Mouse (Mus musculus) neural tube, embryonic 11.5 days (tissue): ENCODE results near the gene Tmem80. TPM values are rescaled to one million over a fixed set of nuclear protein-coding genes. Genes with fewer than 3 reads are reported as not detected.

Source experiments
- ATAC-seq: fragments of 200-750 bp; cut with Nextera tagmentation; 2 replicates; pipeline ENCODE4 v1.8.0; 2017; ENCODE audit warnings: moderate number of reproducible peaks, mild to moderate bottlenecking, moderate TSS enrichment, moderate library complexity; ENCODE audit not compliant: insufficient read depth, low FRiP score, low TSS enrichment
- DNase-seq: peaks from one replicate; pipeline ENCODE4 v3.0.0-alpha.2; 2015; ENCODE audit warnings: low spot score
- H3K27ac ChIP-seq: fragments of 300-500 bp; sonication (generic); 2 replicates; pipeline ENCODE4 v1.5.1; 2014; ENCODE audit warnings: low read depth, mild to moderate bottlenecking, low read length
- H3K27me3 ChIP-seq: fragments of 300-500 bp; sonication (generic); 2 replicates; pipeline ENCODE4 v1.6.1; 2014; ENCODE audit warnings: mild to moderate bottlenecking, low read length, mixed read lengths; ENCODE audit not compliant: control insufficient read depth, insufficient read depth
- H3K36me3 ChIP-seq: fragments of 300-500 bp; sonication (generic); 2 replicates; pipeline ENCODE4 v1.6.1; 2014; ENCODE audit warnings: mild to moderate bottlenecking, low read length, moderate library complexity, mixed read lengths; ENCODE audit not compliant: control insufficient read depth, insufficient read depth
- H3K4me1 ChIP-seq: fragments of 300-500 bp; sonication (generic); 2 replicates; pipeline ENCODE4 v1.6.1; 2014; ENCODE audit warnings: low read length, mixed read lengths; ENCODE audit not compliant: control insufficient read depth, insufficient read depth
- H3K4me2 ChIP-seq: fragments of 300-500 bp; sonication (generic); 2 replicates; pipeline ENCODE4 v1.6.1; 2014; ENCODE audit warnings: low read depth, mild to moderate bottlenecking, moderate library complexity
- H3K4me3 ChIP-seq: fragments of 300-500 bp; sonication (generic); 2 replicates; pipeline ENCODE4 v1.5.1; 2014; ENCODE audit warnings: low read depth, low read length
- H3K9ac ChIP-seq: fragments of 300-500 bp; sonication (generic); 2 replicates; pipeline ENCODE4 v1.6.1; 2014; ENCODE audit warnings: mild to moderate bottlenecking, low read length
- H3K9me3 ChIP-seq: fragments of 300-500 bp; sonication (generic); 2 replicates; pipeline ENCODE4 v1.6.1; 2016; ENCODE audit warnings: low read length; ENCODE audit not compliant: control insufficient read depth
- WGBS: fragments of 180-500 bp; shearing (Covaris S2); extraction: QIAGEN DNeasy Blood & Tissue Kit; methylation state at CpG from one replicate; pipeline ENCODE4 v1.1.7; 2014; 5-methylcytosine and 5-hydroxymethylcytosine counted together
- polyA plus RNA-seq: library from polyadenylated mRNA; unstranded; fragments of >200 nt; fragmentation: Nextera tagmentation; extraction: Ambion mirVana; gene quantifications from 2 replicates; pipeline ENCODE4 v1.2.1, GENCODE M21; 2014

Tmem80 gene
- polyA plus RNA-seq, 1 experiment from 2014 or later: 32.6 TPM

- Histone ChIP-seq H3K36me3 (no peaks in the 10 kb centered on the region), H3K4me3 (no peak overlapping the region), H3K4me1 (no peaks in the 10 kb centered on the region), H3K9ac (no peak overlapping the region), H3K27ac (no peak overlapping the region), H3K4me2 (no peak overlapping the region), H3K27me3 (peaks cover 9% of the 10 kb centered on the region; the same call in 1 of the 2 replicates), H3K9me3 (no peaks in the 10 kb centered on the region)
- peak; percentile 70 for DNase-seq
- WGBS: 66% methylated on average over 4 of the region's 4 CpGs
- no peak for ATAC-seq
Measured at GRCm38 (mm10) chr7:141363106-141363751, 35.7 kb downstream of the Tmem80 start.

- no peak overlapping the region for H3K27ac ChIP-seq
Measured at GRCm38 (mm10) chr7:141363752-141364125, 36.2 kb downstream of the Tmem80 start.

GRCm38 (mm10) chr7:141364349-141365048, 37.0 kb downstream of the Tmem80 start:
- no peaks in the 10 kb centered on the region for H3K4me1 ChIP-seq
- ATAC-seq (no peak), DNase-seq (no peak)
- H3K9ac ChIP-seq: no peak overlapping the region
- no peak overlapping the region for H3K4me3 ChIP-seq
- peaks cover 9% of the 10 kb centered on the region; the same call in 1 of the 2 replicates for H3K27me3 ChIP-seq
- WGBS: 81% methylated on average over 5 of the region's 5 CpGs
- H3K36me3 ChIP-seq: no peaks in the 10 kb centered on the region
- H3K9me3 ChIP-seq: no peaks in the 10 kb centered on the region
- H3K27ac ChIP-seq: no peak overlapping the region
- H3K4me2 ChIP-seq: no peak overlapping the region

More at GRCm38 (mm10) chr7:141363752-141364125, 36.2 kb downstream of the Tmem80 start:
- Histone ChIP-seq H3K4me1 (no peaks in the 10 kb centered on the region), H3K4me3 (no peak overlapping the region), H3K27me3 (peaks cover 9% of the 10 kb centered on the region; the same call in 1 of the 2 replicates), H3K4me2 (no peak overlapping the region), H3K9me3 (no peaks in the 10 kb centered on the region), H3K9ac (no peak overlapping the region), H3K36me3 (no peaks in the 10 kb centered on the region)
- DNase-seq (no peak), ATAC-seq (no peak)
- WGBS: 65% methylated on average over 2 of the region's 2 CpGs

GRCm38 (mm10) chr7:141365049-141365445, 37.5 kb downstream of the Tmem80 start:
- H3K9me3 ChIP-seq: no peaks in the 10 kb centered on the region
- H3K4me1 ChIP-seq: no peaks in the 10 kb centered on the region
- DNase-seq: no peak
- H3K27me3 ChIP-seq: peaks cover 9% of the 10 kb centered on the region; the same call in 1 of the 2 replicates
- H3K9ac ChIP-seq: no peak overlapping the region
- no peak overlapping the region for H3K4me2 ChIP-seq
- no peak overlapping the region for H3K4me3 ChIP-seq
- H3K36me3 ChIP-seq: no peaks in the 10 kb centered on the region
- 71% methylated on average over 3 of the region's 3 CpGs for WGBS
- ATAC-seq: no peak
- H3K27ac ChIP-seq: no peak overlapping the region

- Histone ChIP-seq H3K9me3 (no peaks in the 10 kb centered on the region), H3K27ac (no peak overlapping the region), H3K36me3 (no peaks in the 10 kb centered on the region), H3K27me3 (no peaks in the 10 kb centered on the region), H3K4me1 (no peaks in the 10 kb centered on the region), H3K4me2 (no peak overlapping the region), H3K4me3 (no peak overlapping the region), H3K9ac (no peak overlapping the region)
- ATAC-seq (no peak), DNase-seq (no peak)
- WGBS: 79% methylated on average over 4 of the region's 4 CpGs
Measured at GRCm38 (mm10) chr7:141367358-141367757, 39.8 kb downstream of the Tmem80 start.

GRCm38 (mm10) chr7:141369918-141370317, 42.4 kb downstream of the Tmem80 start:
- no peaks in the 10 kb centered on the region for H3K4me1 ChIP-seq
- H3K27ac ChIP-seq: no peak overlapping the region
- H3K4me3 ChIP-seq: no peak overlapping the region
- no peak for DNase-seq
- ATAC-seq: no peak
- H3K9ac ChIP-seq: no peak overlapping the region
- no peaks in the 10 kb centered on the region for H3K27me3 ChIP-seq
- H3K9me3 ChIP-seq: no peaks in the 10 kb centered on the region
- WGBS: 64% methylated on average over 5 of the region's 5 CpGs
- H3K4me2 ChIP-seq: no peak overlapping the region
- no peaks in the 10 kb centered on the region for H3K36me3 ChIP-seq

- H3K9me3 ChIP-seq: no peaks in the 10 kb centered on the region
- H3K4me1 ChIP-seq: no peaks in the 10 kb centered on the region
- no peak for DNase-seq
- 76% methylated on average over 6 of the region's 6 CpGs for WGBS
- no peak overlapping the region for H3K4me3 ChIP-seq
- no peak overlapping the region for H3K9ac ChIP-seq
- no peaks in the 10 kb centered on the region for H3K27me3 ChIP-seq
- H3K27ac ChIP-seq: no peak overlapping the region
- H3K4me2 ChIP-seq: no peak overlapping the region
- no peak for ATAC-seq
- H3K36me3 ChIP-seq: no peaks in the 10 kb centered on the region
Measured at GRCm38 (mm10) chr7:141371942-141372595, 44.5 kb downstream of the Tmem80 start.

- H3K27ac ChIP-seq: no peak overlapping the region
- H3K9me3 ChIP-seq: no peaks in the 10 kb centered on the region
- no peaks in the 10 kb centered on the region for H3K27me3 ChIP-seq
- 44% methylated on average over 6 of the region's 6 CpGs for whole genome bisulfite sequencing
- no peak for ATAC-seq
- no peaks in the 10 kb centered on the region for H3K36me3 ChIP-seq
- no peak for DNase-seq
- H3K9ac ChIP-seq: no peak overlapping the region
- H3K4me3 ChIP-seq: no peak overlapping the region
- H3K4me1 ChIP-seq: no peaks in the 10 kb centered on the region
- H3K4me2 ChIP-seq: no peak overlapping the region
Measured at GRCm38 (mm10) chr7:141373611-141374010, 46.1 kb downstream of the Tmem80 start.
